Mouse (Mus musculus) liver, adult 2 months (tissue): Measurements from ENCODE around the gene Dot1l.

Experiments used
- CTCF ChIP-seq: fragments of 200-500 bp; IDR thresholded peaks from 2 replicates; pipeline ENCODE4 v1.5.1; 2011; ENCODE audit warnings: low read depth, low read length, control low read depth
- POLR2A ChIP-seq: fragments of 200-500 bp; IDR thresholded peaks from 2 replicates; pipeline ENCODE4 v1.6.1; 2011; ENCODE audit warnings: low read length, control low read depth; ENCODE audit not compliant: insufficient read depth; ENCODE audit errors: extremely low read depth

GRCm38 (mm10) chr10:80758651-80759050 is 3.6 kb downstream of the Dot1l start:
- TF ChIP-seq CTCF: no peak
- no peak for TF ChIP-seq POLR2A
